Mouse (Mus musculus): ENCODE data around the gene Lipe.
A peak's percentile ranks its signal among the peaks of the same experiment; 100 is the strongest.

The Lipe gene

GRCm38 (mm10) chr7:25385259-25385658 is 13.3 kb downstream of the Lipe start:
- DNase-seq = peak; percentile 9

GRCm38 (mm10) chr7:25384818-25385217 is 13.7 kb downstream of the Lipe start:
- peak; percentile 12 for DNase-seq

- DNase-seq = peak; percentile 14
These were observed 14.2 kb downstream of the Lipe start for GRCm38 (mm10) chr7:25384318-25384717.

- no peak for DNase-seq
These were observed 14.6 kb downstream of the Lipe start for GRCm38 (mm10) chr7:25383891-25384290.

- DNase-seq = no peak
These were observed 15.1 kb downstream of the Lipe start for GRCm38 (mm10) chr7:25383385-25383784.

GRCm38 (mm10) chr7:25382541-25382940 is 16.0 kb downstream of the Lipe start:
- no peak for DNase-seq

GRCm38 (mm10) chr7:25381284-25381680 is 17.2 kb downstream of the Lipe start:
- no peak for DNase-seq

- no peak for DNase-seq
These were observed 17.9 kb downstream of the Lipe start for GRCm38 (mm10) chr7:25380392-25381283.

GRCm38 (mm10) chr7:25379551-25380351 is 18.8 kb downstream of the Lipe start:
- DNase-seq = peak; percentile 39

GRCm38 (mm10) chr7:25378181-25379100 is 20.1 kb downstream of the Lipe start:
- DNase-seq = no peak

- DNase-seq = no peak
These were observed 21.3 kb downstream of the Lipe start for GRCm38 (mm10) chr7:25377100-25377700.

GRCm38 (mm10) chr7:25376556-25376955 is 22.0 kb downstream of the Lipe start:
- DNase-seq = peak; percentile 93

GRCm38 (mm10) chr7:25372441-25372840 is 26.1 kb downstream of the Lipe start:
- no peak for DNase-seq

- peak; percentile 39 for DNase-seq
These were observed 29.3 kb downstream of the Lipe start, which contains the start of gene Cnfn for GRCm38 (mm10) chr7:25369058-25369749. TSS of gene Cnfn (minus strand) at chr7:25369724.

- peak; percentile 67 for DNase-seq
These were observed 30.2 kb downstream of the Lipe start for GRCm38 (mm10) chr7:25368333-25368732.

GRCm38 (mm10) chr7:25367632-25368293 is 30.7 kb downstream of the Lipe start:
- peak; percentile 37 for DNase-seq

GRCm38 (mm10) chr7:25365937-25366625 is 32.4 kb downstream of the Lipe start:
- DNase-seq = peak; percentile 4

- DNase-seq = no peak
These were observed 34.9 kb downstream of the Lipe start for GRCm38 (mm10) chr7:25363632-25364031.

GRCm38 (mm10) chr7:25363151-25363550 is 35.4 kb downstream of the Lipe start:
- DNase-seq = peak; percentile 78

GRCm38 (mm10) chr7:25358721-25359206 is 39.7 kb downstream of the Lipe start:
- no peak for DNase-seq

Measured in cerebellum, adult 11 months (tissue).